Mouse (Mus musculus) G1E (cell line): ENCODE measurements around the gene Hnrnpul1. TPM values are rescaled to one million over a fixed set of nuclear protein-coding genes. Genes with fewer than 3 reads are reported as not detected.
"Not testable (repeated sequence)": the region's sequence is repeated elsewhere in the genome, so short reads cannot be mapped to it uniquely, and the experiment has no call there.

ENCODE experiments used
- ATAC-seq: 2 replicates; pipeline ENCODE4 v1.8.0; 2016; ENCODE audit warnings: mild to moderate bottlenecking; ENCODE audit not compliant: insufficient number of reproducible peaks, poor library complexity, low FRiP score, severe bottlenecking; ENCODE audit errors: extremely low read depth
- DNase-seq: peaks from one replicate; pipeline ENCODE4 v3.0.0; 2012; ENCODE audit warnings: low spot score
- H3K27me3 ChIP-seq: 2 replicates; pipeline ENCODE4 v1.6.1; 2012; ENCODE audit warnings: mild to moderate bottlenecking, low read length, inconsistent platforms; ENCODE audit not compliant: insufficient read depth
- H3K36me3 ChIP-seq: replicated peaks from 2 replicates; pipeline ENCODE3; 2012; ENCODE audit warnings: mild to moderate bottlenecking, inconsistent platforms
- H3K4me1 ChIP-seq: 2 replicates; pipeline ENCODE4 v1.6.1; 2012; ENCODE audit warnings: low read depth, low read length, inconsistent platforms, mixed read lengths; ENCODE audit not compliant: insufficient read depth
- H3K4me3 ChIP-seq: 2 replicates; pipeline ENCODE4 v1.5.1; 2012; ENCODE audit warnings: low read depth, mild to moderate bottlenecking, inconsistent platforms, low read length, moderate library complexity, mixed read lengths
- H3K9me3 ChIP-seq: replicated peaks from 2 replicates; pipeline ENCODE4 v1.6.1; 2012; ENCODE audit warnings: inconsistent platforms
- CTCF ChIP-seq: IDR thresholded peaks from 2 replicates; pipeline ENCODE4 v1.5.1; 2012; ENCODE audit warnings: low read depth, low read length, inconsistent platforms, mixed read lengths
- GATA1 ChIP-seq: IDR thresholded peaks from 2 replicates; pipeline ENCODE4 v1.6.1; 2012; ENCODE audit warnings: borderline replicate concordance, low read length, inconsistent platforms, mixed read lengths
- GATA2 ChIP-seq: IDR thresholded peaks from 2 replicates; pipeline ENCODE4 v1.6.1; 2012; ENCODE audit warnings: low read depth, low read length, inconsistent platforms, borderline replicate concordance
- POLR2AphosphoS5 ChIP-seq: IDR thresholded peaks from 2 replicates; pipeline ENCODE4 v1.6.1; 2012; ENCODE audit warnings: low read depth, low read length, inconsistent platforms; ENCODE audit not compliant: insufficient replicate concordance
- TAL1 ChIP-seq: conservative IDR thresholded peaks from 2 replicates; pipeline ENCODE4 v1.6.1; 2012; ENCODE audit warnings: low read depth, low read length, inconsistent platforms, mixed read lengths
- polyA plus RNA-seq: library from polyadenylated mRNA; stranded (reverse); fragments of >175 nt; gene quantifications from 2 replicates; pipeline ENCODE4 v1.2.3, GENCODE M21; 2012
- total RNA-seq, 2 experiments: library from RNA; stranded (forward) in 1 of 2; stranded (reverse) in 1 of 2; fragments of 200-1000 nt in 1 of 2; fragments of >200 nt in 1 of 2; fragmentation: Nextera tagmentation in 1 of 2; gene quantifications; 2 replicates each; pipeline ENCODE4 v1.2.3; 2014 to 2017

The Hnrnpul1 gene
- total and polyA plus RNA-seq, 3 experiments, result 116 to 382 (median 375) TPM

DNA sequence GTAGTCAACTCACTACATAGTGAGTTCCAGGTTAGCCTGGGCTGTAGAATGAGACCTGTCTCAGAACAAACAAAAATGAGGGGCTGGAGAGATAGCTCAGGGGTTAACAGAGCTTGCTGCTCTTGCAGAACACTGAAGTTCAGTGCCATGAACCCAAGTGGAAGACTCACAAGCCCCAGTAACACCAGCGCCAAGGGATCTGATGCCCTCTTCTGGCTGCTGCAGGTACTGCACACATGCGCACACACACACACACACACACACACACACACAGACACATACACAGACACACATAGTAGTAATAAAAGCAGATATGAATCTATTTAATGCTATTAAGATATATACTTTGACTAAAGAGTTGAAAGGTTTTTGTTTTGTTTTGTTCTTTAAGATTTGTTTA lies 44.0 kb upstream of the Hnrnpul1 start:
- no peak for ATAC-seq
- Histone ChIP-seq H3K27me3 (peaks cover 6% of the 10 kb centered on the region; the same call in 1 of the 2 replicates), H3K9me3 (peaks cover 4% of the 10 kb centered on the region), H3K36me3 (no peaks in the 10 kb centered on the region), H3K4me3 (no peak overlapping the region), H3K4me1 (peaks cover 4% of the 10 kb centered on the region; the same call in 1 of the 2 replicates)
- DNase-seq, result no peak
- TF ChIP-seq POLR2AphosphoS5 (no peak), GATA1 (no peak), CTCF (no peak), GATA2 (no peak), TAL1 (no peak)

DNA sequence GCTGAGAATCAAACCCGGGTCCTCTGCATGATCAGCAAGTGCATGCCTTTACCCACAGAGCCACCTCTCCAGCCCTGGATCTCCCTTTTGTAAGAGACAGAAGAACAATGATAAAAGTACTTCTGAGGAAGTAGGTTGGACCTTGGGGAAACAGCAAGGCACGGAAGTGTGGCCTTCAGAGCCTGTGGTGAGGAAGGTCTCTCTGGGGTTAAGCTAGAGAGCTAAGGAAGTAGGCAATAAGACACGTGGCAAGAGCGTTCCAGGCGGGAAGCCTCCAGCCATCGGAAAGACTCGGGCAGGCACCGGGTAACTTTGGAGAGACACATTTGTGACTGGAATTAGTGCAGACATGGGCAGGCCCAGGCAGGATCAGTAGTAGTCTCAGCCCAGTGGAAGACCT lies 40.2 kb upstream of the Hnrnpul1 start:
- H3K4me3 ChIP-seq, result no peak overlapping the region
- H3K4me1 ChIP-seq, result no peaks in the 10 kb centered on the region
- peaks cover 4% of the 10 kb centered on the region for H3K9me3 ChIP-seq
- no peak for ATAC-seq
- peaks cover 21% of the 10 kb centered on the region for H3K27me3 ChIP-seq
- H3K36me3 ChIP-seq, result no peaks in the 10 kb centered on the region
- TF ChIP-seq TAL1 (no peak), GATA2 (no peak), GATA1 (no peak), CTCF (no peak), POLR2AphosphoS5 (no peak)
- no peak for DNase-seq

- Histone ChIP-seq H3K4me3 (no peak overlapping the region), H3K27me3 (peaks cover 29% of the 10 kb centered on the region), H3K36me3 (no peaks in the 10 kb centered on the region), H3K4me1 (no peaks in the 10 kb centered on the region), H3K9me3 (peaks cover 4% of the 10 kb centered on the region; the same call in 1 of the 2 replicates)
- no peak for ATAC-seq
- no peak for DNase-seq
- no peak for TF ChIP-seq TAL1
- TF ChIP-seq CTCF, result no peak
- no peak for TF ChIP-seq GATA2
- no peak for TF ChIP-seq POLR2AphosphoS5
- TF ChIP-seq GATA1, result no peak
Observed at GRCm38 (mm10) chr7:25793679-25794078, 39.1 kb upstream of the Hnrnpul1 start.

DNA sequence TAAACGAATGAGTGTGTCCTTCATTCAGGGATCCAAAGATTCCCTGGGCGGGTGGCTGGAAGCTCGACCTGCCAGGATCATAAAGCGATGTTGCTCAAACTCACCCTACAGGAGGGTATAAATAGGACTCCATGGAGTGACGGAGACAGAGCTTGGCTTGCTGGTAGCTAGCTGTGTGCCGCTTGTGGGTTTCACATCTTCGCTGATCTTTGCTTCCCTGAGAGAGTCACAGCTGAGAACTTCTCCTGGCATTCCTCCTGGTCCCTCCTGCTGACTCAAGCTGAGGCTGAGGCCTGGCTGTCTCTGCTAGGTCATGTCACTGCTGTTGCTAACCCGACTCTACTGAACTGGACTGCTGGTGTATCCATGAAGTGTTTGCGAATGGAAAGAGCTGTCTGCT lies 38.4 kb upstream of the Hnrnpul1 start:
- not testable (repeated sequence) for H3K4me1 ChIP-seq, ATAC-seq, H3K36me3 ChIP-seq, H3K4me3 ChIP-seq, H3K9me3 ChIP-seq, DNase-seq
- peaks cover 35% of the 10 kb centered on the region for H3K27me3 ChIP-seq

- no peak for DNase-seq
- no peak for ATAC-seq
- H3K36me3 ChIP-seq, result no peaks in the 10 kb centered on the region
- H3K4me3 ChIP-seq, result no peak overlapping the region
- peaks cover 48% of the 10 kb centered on the region for H3K27me3 ChIP-seq
- H3K4me1 ChIP-seq, result no peaks in the 10 kb centered on the region
- TF ChIP-seq GATA1, result no peak
- TF ChIP-seq POLR2AphosphoS5, result no peak
- TF ChIP-seq TAL1, result no peak
- no peaks in the 10 kb centered on the region for H3K9me3 ChIP-seq
Observed at GRCm38 (mm10) chr7:25790615-25791014, 36.1 kb upstream of the Hnrnpul1 start.

DNA sequence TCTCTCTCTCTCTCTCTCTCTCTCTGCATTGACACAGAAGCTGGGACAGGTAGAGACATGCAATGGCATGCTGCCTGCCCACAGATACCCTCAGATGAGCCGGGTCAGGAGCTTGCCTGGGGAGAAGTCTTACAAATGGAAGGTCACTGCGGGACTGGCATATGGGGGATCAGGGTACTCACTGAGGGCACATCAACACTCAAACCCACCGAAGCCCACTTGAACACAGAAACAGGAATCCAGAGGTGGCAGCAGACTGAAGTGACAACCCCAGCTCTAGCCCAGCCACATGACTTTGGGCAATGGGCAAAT lies 34.5 kb upstream of the Hnrnpul1 start:
- Histone ChIP-seq H3K4me3 (no peak overlapping the region), H3K27me3 (peaks cover 50% of the 10 kb centered on the region), H3K4me1 (no peaks in the 10 kb centered on the region), H3K36me3 (no peaks in the 10 kb centered on the region), H3K9me3 (no peaks in the 10 kb centered on the region)
- ATAC-seq, result no peak
- DNase-seq, result no peak
- no peak for TF ChIP-seq POLR2AphosphoS5
- TF ChIP-seq GATA2, result no peak
- no peak for TF ChIP-seq TAL1
- no peak for TF ChIP-seq GATA1

DNA sequence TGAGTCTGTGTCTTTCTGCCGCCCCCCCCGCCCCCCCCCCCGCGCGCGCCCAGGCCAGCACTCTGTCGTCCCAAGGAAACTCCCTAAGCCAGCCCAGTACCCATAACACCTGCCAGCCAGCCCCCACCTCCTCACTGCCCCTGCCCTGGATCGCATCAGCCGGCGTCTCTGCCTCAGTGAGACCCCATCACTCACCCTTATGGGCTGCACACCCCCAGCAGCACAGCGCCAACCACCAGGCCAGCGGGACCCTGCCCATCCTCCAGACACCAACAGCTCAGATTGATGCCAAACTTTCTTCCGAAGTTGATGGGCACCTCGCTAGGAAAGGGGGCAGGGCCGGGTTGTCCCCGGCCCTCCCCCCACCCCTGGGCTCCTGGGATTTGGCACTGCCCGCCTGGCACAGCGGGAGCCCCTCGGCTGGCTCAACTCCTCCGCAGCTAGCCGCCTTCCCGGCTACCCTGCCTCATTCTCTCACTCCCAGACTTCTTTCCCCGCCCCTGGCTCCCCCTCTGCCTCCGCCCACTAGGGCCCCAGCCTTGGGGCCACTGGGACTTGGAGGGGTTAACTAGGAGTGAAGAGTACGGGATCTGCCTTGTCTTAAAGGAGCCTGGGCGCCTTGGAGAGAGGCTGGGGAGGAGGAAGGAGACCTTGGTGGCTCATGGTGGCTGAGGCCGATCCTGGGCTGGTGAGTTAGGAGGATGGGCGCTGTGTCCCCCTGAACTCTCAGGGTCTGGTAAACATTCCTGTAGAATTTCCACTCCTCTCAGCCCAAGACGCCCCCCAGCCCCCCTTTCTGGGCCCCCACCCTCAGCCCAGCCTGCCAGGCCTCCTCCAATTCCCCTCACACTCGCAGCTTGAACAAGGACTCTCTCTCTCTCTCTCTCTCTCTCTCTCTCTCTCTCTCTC lies 33.9 kb upstream of the Hnrnpul1 start, which contains the start of gene Axl:
TSS of gene Axl (minus strand) at position 486 of the 909 bp plus-strand sequence.
- Histone ChIP-seq H3K9me3 (no peaks in the 10 kb centered on the region), H3K4me1 (no peaks in the 10 kb centered on the region), H3K36me3 (no peaks in the 10 kb centered on the region), H3K4me3 (no peak within 1 kb of the TSS), H3K27me3 (peaks cover 50% of the 10 kb centered on the region)
- ATAC-seq (no peak), DNase-seq (no peak)
- TF ChIP-seq TAL1 (no peak), POLR2AphosphoS5 (no peak), GATA1 (no peak)
